Mouse (Mus musculus) hindlimb bud, embryonic 11.5 days (tissue): ENCODE measurements around the gene Tbc1d22a.

Experiments used
- DNase-seq: peaks from one replicate; pipeline ENCODE4 v3.0.0-alpha.2; 2012; ENCODE audit warnings: low read depth, low spot score; ENCODE audit errors: extremely low spot score

Gene Tbc1d22a

GRCm38 (mm10) chr15:86434241-86434640 is 220.0 kb downstream of the Tbc1d22a start:
- DNase-seq: no peak

- no peak for DNase-seq
Observed at GRCm38 (mm10) chr15:86437346-86437745, 223.1 kb downstream of the Tbc1d22a start.

- DNase-seq: no peak
Observed at GRCm38 (mm10) chr15:86439015-86439796, 224.9 kb downstream of the Tbc1d22a start.

- DNase-seq: no peak
Observed at GRCm38 (mm10) chr15:86444271-86444670, 230.0 kb downstream of the Tbc1d22a start.

GRCm38 (mm10) chr15:86446064-86446463 is 231.8 kb downstream of the Tbc1d22a start:
- no peak for DNase-seq

GRCm38 (mm10) chr15:86447251-86447650 is 233.0 kb downstream of the Tbc1d22a start:
- DNase-seq: no peak

- DNase-seq: no peak
Observed at GRCm38 (mm10) chr15:86449236-86449635, 235.0 kb downstream of the Tbc1d22a start.

- DNase-seq: no peak
Observed at GRCm38 (mm10) chr15:86449794-86450193, 235.5 kb downstream of the Tbc1d22a start.

- DNase-seq: no peak
Observed at GRCm38 (mm10) chr15:86459413-86459812, 245.2 kb downstream of the Tbc1d22a start.

- no peak for DNase-seq
Observed at GRCm38 (mm10) chr15:86462636-86463035, 248.4 kb downstream of the Tbc1d22a start.

GRCm38 (mm10) chr15:86468082-86468481 is 253.8 kb downstream of the Tbc1d22a start:
- DNase-seq: no peak

- no peak for DNase-seq
Observed at GRCm38 (mm10) chr15:86471136-86471535, 256.9 kb downstream of the Tbc1d22a start.

GRCm38 (mm10) chr15:86473473-86473872 is 259.2 kb downstream of the Tbc1d22a start:
- DNase-seq: peak; percentile 68

GRCm38 (mm10) chr15:86474951-86475350 is 260.7 kb downstream of the Tbc1d22a start:
- DNase-seq: no peak

GRCm38 (mm10) chr15:86476483-86476882 is 262.2 kb downstream of the Tbc1d22a start:
- no peak for DNase-seq

GRCm38 (mm10) chr15:86477032-86477431 is 262.8 kb downstream of the Tbc1d22a start:
- no peak for DNase-seq

GRCm38 (mm10) chr15:86477471-86477992 is 263.3 kb downstream of the Tbc1d22a start:
- DNase-seq: peak; percentile 60

GRCm38 (mm10) chr15:86478685-86479502 is 264.6 kb downstream of the Tbc1d22a start:
- DNase-seq: no peak

- no peak for DNase-seq
Observed at GRCm38 (mm10) chr15:86482362-86482761, 268.1 kb downstream of the Tbc1d22a start.

- no peak for DNase-seq
Observed at GRCm38 (mm10) chr15:86485815-86486214, 271.6 kb downstream of the Tbc1d22a start.

- no peak for DNase-seq
Observed at GRCm38 (mm10) chr15:86487359-86487758, 273.1 kb downstream of the Tbc1d22a start.
